Mouse (Mus musculus) Patski (cell line): Measurements from ENCODE around the gene Hlf. TPM values are rescaled to one million over a fixed set of nuclear protein-coding genes. Genes with fewer than 3 reads are reported as not detected.

Experiments used
- ATAC-seq: fragments of 100-300 bp; one replicate; pipeline ENCODE4 v1.8.0; 2021
- CTCF ChIA-PET: fragments of 350-600 bp; sonication (Branson Sonifier 250); formaldehyde crosslinking; loops from one replicate; lab custom pipeline; 2022; ENCODE audit warnings: inconsistent platforms; lab: Charles Lee
- POLR2A ChIA-PET: fragments of 350-600 bp; sonication (Branson Sonifier 250); formaldehyde crosslinking; loops from one replicate; lab custom pipeline; 2022; ENCODE audit warnings: antibody characterized with exemption, inconsistent platforms; lab: Charles Lee
- DNase-seq: peaks from one replicate; pipeline ENCODE4 v3.0.0-alpha.2; 2011; ENCODE audit warnings: low read depth, low spot score
- H3K27me3 ChIP-seq: fragments of 371-371 bp; one replicate; pipeline ENCODE4 v1.5.1; 2021
- CTCF ChIP-seq: fragments of 100-300 bp; IDR thresholded peaks from one replicate; pipeline ENCODE4 v1.5.1; 2021
- in situ Hi-C: fragments of 300-500 bp; cut with MboI; formaldehyde crosslinking; loops from 3 replicates; pipeline ENCODE4 v1.11.1; 2018; ENCODE audit warnings: low pct_unique_long_range_greater_than_20kb, mixed read lengths
- polyA plus RNA-seq: library from polyadenylated mRNA; unstranded; gene quantifications from one replicate; pipeline ENCODE4 v1.2.3, GENCODE M21; 2021

Hlf gene
- polyA plus RNA-seq, 1 experiment from 2014 or later = 0.22 TPM

- ChIA-PET CTCF (no interaction called here), POLR2A (no interaction called here)
- peaks cover 25% of the 10 kb centered on the region for H3K27me3 ChIP-seq
- no peak for DNase-seq
- no peak for TF ChIP-seq CTCF
- no peak for ATAC-seq
- in situ Hi-C loops = no loop called here
Observed at GRCm38 (mm10) chr11:90340836-90341235, 49.9 kb downstream of the Hlf start.

DNA sequence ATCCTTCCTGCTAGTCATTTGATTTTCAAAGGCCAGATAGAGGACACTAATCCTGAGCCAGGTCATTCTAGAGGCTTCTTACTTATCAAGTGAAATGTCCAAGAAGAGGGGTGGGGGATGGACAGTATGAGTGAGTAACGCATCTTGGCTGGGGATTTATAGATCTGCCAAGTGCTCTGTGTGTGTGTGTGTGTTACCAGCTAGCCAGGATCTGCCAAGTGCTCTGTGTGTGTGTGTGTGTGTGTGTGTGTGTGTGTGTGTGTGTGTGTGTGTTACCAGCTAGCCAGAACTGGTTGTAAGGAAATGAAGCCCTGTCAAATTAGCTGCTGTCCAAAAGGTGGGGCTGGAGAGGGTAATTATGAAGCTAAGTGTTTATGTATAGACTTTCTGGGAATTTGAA lies 55.9 kb downstream of the Hlf start:
- H3K27me3 ChIP-seq = peaks cover 33% of the 10 kb centered on the region
- no peak for TF ChIP-seq CTCF
- ChIA-PET CTCF (interaction anchor here (0.9 kb wide), 1 partner anchor 17 kb away, joined by 3 read pairs; no protein-coding TSS in a partner anchor), POLR2A (no interaction called here)
- no peak for ATAC-seq
- no peak for DNase-seq
- in situ Hi-C loops = no loop called here

DNA sequence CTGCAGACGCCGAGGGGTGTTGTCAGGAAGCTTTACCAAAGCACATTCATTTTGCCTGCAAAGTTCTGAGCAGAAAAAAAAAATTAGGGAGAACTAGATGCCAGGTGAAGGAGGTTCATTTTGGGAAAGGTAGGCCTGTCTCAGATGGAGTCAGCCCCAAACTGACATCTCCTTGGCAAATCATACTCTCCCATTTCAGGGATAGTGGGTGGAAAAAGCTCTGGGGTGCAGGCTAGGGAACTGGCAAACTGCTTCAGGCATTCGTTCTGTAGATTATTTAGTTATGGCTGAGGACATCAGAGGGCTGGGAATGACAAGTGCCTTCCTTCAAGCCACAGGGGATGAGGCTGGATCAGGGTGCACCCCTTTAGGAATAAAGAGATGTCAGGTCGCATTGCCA lies 58.0 kb downstream of the Hlf start:
- no peak for TF ChIP-seq CTCF
- POLR2A ChIA-PET = no interaction called here
- ATAC-seq = no peak
- in situ Hi-C loops = no loop called here
- CTCF ChIA-PET = no interaction called here
- peaks cover 30% of the 10 kb centered on the region for H3K27me3 ChIP-seq
- no peak for DNase-seq

DNA sequence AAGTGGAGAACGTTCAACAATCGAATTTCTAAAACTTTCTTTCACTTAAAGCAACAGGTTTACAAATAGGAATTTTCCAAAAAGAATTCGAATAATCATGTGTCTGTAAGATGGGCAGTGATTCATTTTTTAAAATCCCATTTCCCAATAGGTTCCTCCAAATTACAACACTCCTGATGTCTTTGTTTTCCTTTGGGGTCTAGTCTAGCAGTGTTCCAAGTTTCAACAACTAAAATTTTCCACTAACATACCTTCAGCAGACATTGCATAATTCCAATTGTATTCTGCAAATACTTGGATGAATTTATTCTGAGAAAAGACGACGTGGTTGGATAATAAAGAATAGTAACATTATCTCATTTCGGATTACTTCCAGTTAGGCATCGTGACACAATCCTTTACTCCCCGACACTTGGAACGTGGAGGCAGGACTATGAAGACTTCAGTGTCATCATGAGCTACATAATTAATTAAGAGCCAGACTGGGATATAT lies 60.4 kb downstream of the Hlf start:
- ChIA-PET CTCF (no interaction called here), POLR2A (no interaction called here)
- in situ Hi-C loops = no loop called here

GRCm38 (mm10) chr11:90326836-90327235 lies 63.9 kb downstream of the Hlf start:
- TF ChIP-seq CTCF = no peak
- ATAC-seq = no peak
- ChIA-PET CTCF (interaction anchor here (1.3 kb wide), 1 partner anchor 20 kb away, joined by 4 read pairs; no protein-coding TSS in a partner anchor), POLR2A (no interaction called here)
- DNase-seq = no peak
- in situ Hi-C loops = no loop called here
- peaks cover 49% of the 10 kb centered on the region for H3K27me3 ChIP-seq

More for the DNA sequence above, 60.4 kb downstream of the Hlf start:
- ATAC-seq (no peak), DNase-seq (no peak)
- H3K27me3 ChIP-seq = peaks cover 42% of the 10 kb centered on the region
- no peak for TF ChIP-seq CTCF

- ChIA-PET POLR2A (no interaction called here), CTCF (interaction anchor here (1.3 kb wide), 1 partner anchor 19 kb away, joined by 4 read pairs; no protein-coding TSS in a partner anchor)
- in situ Hi-C loops = no loop called here
- TF ChIP-seq CTCF = no peak
- ATAC-seq (no peak), DNase-seq (no peak)
- peaks cover 47% of the 10 kb centered on the region for H3K27me3 ChIP-seq
Observed at GRCm38 (mm10) chr11:90326146-90326545, 64.5 kb downstream of the Hlf start.

- ATAC-seq (no peak), DNase-seq (no peak)
- ChIA-PET CTCF (no interaction called here), POLR2A (interaction anchor here (0.6 kb wide), 1 partner anchor 24 kb away, joined by 8 read pairs; no protein-coding TSS in a partner anchor)
- TF ChIP-seq CTCF = no peak
- in situ Hi-C loops = loop anchor here (5.0 kb wide), 1 partner anchor 293 kb away; no protein-coding TSS in a partner anchor
- H3K27me3 ChIP-seq = peaks cover 40% of the 10 kb centered on the region
Observed at GRCm38 (mm10) chr11:90324597-90324996, 66.1 kb downstream of the Hlf start.

DNA sequence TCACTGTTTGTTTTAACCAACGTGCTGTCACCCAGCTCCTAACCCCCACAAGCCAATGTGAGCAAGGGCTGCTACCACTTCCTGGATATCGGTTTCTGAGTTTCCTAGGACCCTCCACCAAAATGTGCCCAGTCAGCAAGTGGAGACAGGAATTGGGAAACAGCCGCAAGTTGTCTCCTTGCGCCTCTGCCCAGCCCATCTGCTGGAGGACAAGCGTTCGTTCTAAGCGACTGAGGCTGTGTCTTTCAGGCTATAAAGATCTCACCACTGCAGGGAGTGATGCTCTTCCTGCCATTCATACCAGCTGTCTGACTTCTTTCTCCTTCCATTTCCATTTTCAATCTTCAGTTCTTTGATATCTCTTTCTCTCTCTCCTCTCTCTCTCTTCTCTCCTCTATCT lies 69.8 kb downstream of the Hlf start:
- ChIA-PET POLR2A (no interaction called here), CTCF (no interaction called here)
- H3K27me3 ChIP-seq = peaks cover 24% of the 10 kb centered on the region
- ATAC-seq (no peak), DNase-seq (no peak)
- in situ Hi-C loops = loop anchor here (5.0 kb wide), 1 partner anchor 296 kb away; no protein-coding TSS in a partner anchor
- TF ChIP-seq CTCF = no peak

DNA sequence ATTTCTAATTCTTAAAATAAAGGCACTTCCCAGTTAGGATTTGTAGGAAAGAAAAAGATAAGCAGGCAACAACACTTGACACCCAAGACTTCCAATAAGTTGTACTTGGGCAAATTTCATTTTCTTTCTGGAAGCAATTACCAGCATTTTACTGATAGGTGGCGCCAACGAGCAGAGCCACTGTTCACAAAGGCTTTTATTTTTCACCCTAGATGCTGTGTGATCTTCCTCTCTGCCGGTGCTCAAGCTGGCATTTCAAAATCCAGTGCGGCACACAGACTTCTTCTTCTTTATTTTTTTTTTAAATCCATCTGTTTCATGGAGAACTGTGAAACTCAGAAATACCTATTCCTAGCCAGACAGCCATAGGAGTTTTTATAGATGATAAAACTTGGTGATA lies 73.2 kb downstream of the Hlf start:
- no peak for ATAC-seq
- in situ Hi-C loops = no loop called here
- CTCF ChIA-PET = interaction anchor here (0.8 to 2.0 kb wide), 7 partner anchors 9 to 298 kb away, joined by 3 to 10 read pairs (median 4); no protein-coding TSS in a partner anchor
- H3K27me3 ChIP-seq = peaks cover 9% of the 10 kb centered on the region
- DNase-seq = no peak
- TF ChIP-seq CTCF = peak; percentile 85
- POLR2A ChIA-PET = no interaction called here

DNA sequence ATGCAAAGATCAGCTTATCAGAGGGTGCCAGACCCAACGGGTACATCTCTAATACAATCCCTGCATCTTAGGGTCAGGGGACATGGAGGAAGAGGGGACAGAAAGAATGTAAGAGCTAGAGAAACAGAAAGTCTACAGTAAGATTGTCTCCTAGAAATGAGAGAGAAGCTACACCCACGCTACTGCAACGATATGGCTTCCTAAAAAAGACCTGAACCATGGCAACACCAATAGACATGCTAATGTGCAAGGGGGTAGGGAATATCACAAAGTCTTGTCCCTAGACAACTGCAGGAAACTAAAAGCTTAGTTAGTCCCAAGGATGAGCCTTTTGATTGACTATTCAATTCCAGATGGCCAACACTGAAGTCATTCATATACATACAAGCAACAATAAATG lies 76.1 kb downstream of the Hlf start:
- in situ Hi-C loops = no loop called here
- ATAC-seq (no peak), DNase-seq (no peak)
- ChIA-PET POLR2A (no interaction called here), CTCF (interaction anchor here (0.7 kb wide), 1 partner anchor 77 kb away, joined by 3 read pairs; no protein-coding TSS in a partner anchor)
- H3K27me3 ChIP-seq = peaks cover 7% of the 10 kb centered on the region
- TF ChIP-seq CTCF = no peak

GRCm38 (mm10) chr11:90306993-90307392 lies 83.7 kb downstream of the Hlf start:
- POLR2A ChIA-PET = no interaction called here
- H3K27me3 ChIP-seq = peaks cover 7% of the 10 kb centered on the region
- CTCF ChIA-PET = interaction anchor here (0.6 to 1.9 kb wide), 9 partner anchors 11 to 307 kb away, joined by 3 to 10 read pairs (median 4); partner anchors contain the start of gene Gm45716
- in situ Hi-C loops = loop anchor here (10.0 kb wide), 1 partner anchor 122 kb away; the partner anchor contains the start of gene Gm45716
- DNase-seq = no peak
- no peak for ATAC-seq
- TF ChIP-seq CTCF = peak; percentile 89
